Mouse (Mus musculus) kidney, adult 2 months (tissue): ENCODE results near the gene Baz2a.

ENCODE experiments used
- CTCF ChIP-seq: fragments of 200-500 bp; conservative IDR thresholded peaks from 2 replicates; pipeline ENCODE4 v1.5.1; 2011; ENCODE audit warnings: low read depth, mild to moderate bottlenecking, control low read depth, low read length, moderate library complexity, mixed read lengths; ENCODE audit not compliant: insufficient read depth, insufficient read length
- POLR2A ChIP-seq: fragments of 200-500 bp; IDR thresholded peaks from one replicate; pipeline ENCODE4 v1.6.1; 2011; ENCODE audit warnings: low read depth, low read length, control low read depth

- no peak for TF ChIP-seq CTCF
- TF ChIP-seq POLR2A: no peak
These were observed 6.2 kb downstream of the Baz2a start for GRCm38 (mm10) chr10:128097587-128097971.
